Mouse (Mus musculus) embryonic fibroblast, embryonic 13.5 days (primary cell): ENCODE measurements around the gene Hoxa2. TPM values are rescaled to one million over a fixed set of nuclear protein-coding genes. Genes with fewer than 3 reads are reported as not detected.

Source experiments
- H3K27ac ChIP-seq: 2 replicates; pipeline ENCODE4 v1.5.1; 2012; ENCODE audit warnings: low read length, control low read depth, inconsistent platforms; ENCODE audit not compliant: insufficient read depth
- H3K4me1 ChIP-seq: 2 replicates; pipeline ENCODE4 v1.6.1; 2011; ENCODE audit warnings: low read length; ENCODE audit not compliant: control insufficient read depth, insufficient read depth
- H3K4me3 ChIP-seq: 2 replicates; pipeline ENCODE4 v1.5.1; 2011; ENCODE audit warnings: mild to moderate bottlenecking, control low read depth, low read length; ENCODE audit not compliant: insufficient read depth
- CTCF ChIP-seq: IDR thresholded peaks from 2 replicates; pipeline ENCODE4 v1.5.1; 2011; ENCODE audit warnings: mild to moderate bottlenecking, control low read depth, low read length, moderate library complexity, borderline replicate concordance; ENCODE audit not compliant: insufficient read depth
- POLR2A ChIP-seq: IDR thresholded peaks from 2 replicates; pipeline ENCODE4 v1.6.1; 2011; ENCODE audit warnings: low read depth, mild to moderate bottlenecking, control low read depth, low read length, moderate library complexity
- polyA plus RNA-seq: library from polyadenylated mRNA; stranded (reverse); fragments of >200 nt; gene quantifications from 2 replicates; pipeline ENCODE4 v1.2.4, GENCODE M21; 2011; ENCODE audit warnings: low read depth; ENCODE audit not compliant: missing spikeins, insufficient read length

Gene Hoxa2
- polyA plus RNA-seq, 1 experiment, result 4.8 TPM

GRCm38 (mm10) chr6:52172501-52172900 is 7.9 kb upstream of the Hoxa2 start:
- TF ChIP-seq CTCF, result no peak
- TF ChIP-seq POLR2A, result peak; percentile 55
- H3K27ac ChIP-seq, result peak overlapping the region; percentile 90; the same call in 1 of the 2 replicates
- peak overlapping the region; percentile 20 for H3K4me3 ChIP-seq
- H3K4me1 ChIP-seq, result peaks cover 8% of the 10 kb centered on the region

GRCm38 (mm10) chr6:52171938-52172337 is 7.3 kb upstream of the Hoxa2 start:
- Histone ChIP-seq H3K4me3 (no peak overlapping the region), H3K27ac (peak overlapping the region; percentile 66), H3K4me1 (peaks cover 8% of the 10 kb centered on the region)
- TF ChIP-seq POLR2A (no peak), CTCF (no peak)

- Histone ChIP-seq H3K27ac (peak overlapping the region; percentile 66), H3K4me3 (no peak overlapping the region), H3K4me1 (peaks cover 8% of the 10 kb centered on the region)
- TF ChIP-seq POLR2A, result no peak
- no peak for TF ChIP-seq CTCF
Measured at GRCm38 (mm10) chr6:52171331-52171730, 6.7 kb upstream of the Hoxa2 start.

GRCm38 (mm10) chr6:52170898-52171223 is 6.2 kb upstream of the Hoxa2 start:
- Histone ChIP-seq H3K4me3 (no peak overlapping the region), H3K4me1 (peaks cover 8% of the 10 kb centered on the region), H3K27ac (peak overlapping the region; percentile 66)
- TF ChIP-seq CTCF (no peak), POLR2A (no peak)

- peak overlapping the region; percentile 66 for H3K27ac ChIP-seq
- H3K4me1 ChIP-seq, result peaks cover 8% of the 10 kb centered on the region
- no peak overlapping the region for H3K4me3 ChIP-seq
- no peak for TF ChIP-seq CTCF
- TF ChIP-seq POLR2A, result no peak
Measured at GRCm38 (mm10) chr6:52170166-52170897, 5.7 kb upstream of the Hoxa2 start.

GRCm38 (mm10) chr6:52169499-52170165 is 5.0 kb upstream of the Hoxa2 start:
- H3K27ac ChIP-seq, result peak overlapping the region; percentile 66; the same call in 1 of the 2 replicates
- no peak overlapping the region for H3K4me3 ChIP-seq
- TF ChIP-seq POLR2A (no peak), CTCF (no peak)
- H3K4me1 ChIP-seq, result peaks cover 8% of the 10 kb centered on the region

- Histone ChIP-seq H3K27ac (peak overlapping the region; percentile 79), H3K4me1 (peaks cover 8% of the 10 kb centered on the region), H3K4me3 (peak overlapping the region; percentile 19; the same call in 1 of the 2 replicates)
- TF ChIP-seq POLR2A (no peak), CTCF (no peak)
Measured at GRCm38 (mm10) chr6:52168191-52169055, 3.8 kb upstream of the Hoxa2 start.

- peak overlapping the region; percentile 19; the same call in 1 of the 2 replicates for H3K4me3 ChIP-seq
- peak overlapping the region; percentile 79 for H3K27ac ChIP-seq
- peaks cover 10% of the 10 kb centered on the region for H3K4me1 ChIP-seq
- TF ChIP-seq CTCF, result no peak
- no peak for TF ChIP-seq POLR2A
Measured at GRCm38 (mm10) chr6:52167736-52168161, 3.1 kb upstream of the Hoxa2 start.

GRCm38 (mm10) chr6:52167176-52167575 is 2.5 kb upstream of the Hoxa2 start:
- peak overlapping the region; percentile 79 for H3K27ac ChIP-seq

More at GRCm38 (mm10) chr6:52167176-52167575, 2.5 kb upstream of the Hoxa2 start:
- peak overlapping the region; percentile 19; the same call in 1 of the 2 replicates for H3K4me3 ChIP-seq
- H3K4me1 ChIP-seq, result peaks cover 10% of the 10 kb centered on the region
- TF ChIP-seq POLR2A (no peak), CTCF (no peak)
